Mouse (Mus musculus): Measurements from ENCODE around the gene Gigyf2. TPM values are rescaled to one million over a fixed set of nuclear protein-coding genes. Genes with fewer than 3 reads are reported as not detected.
"Not testable (repeated sequence)": the region's sequence is repeated elsewhere in the genome, so short reads cannot be mapped to it uniquely, and the experiment has no call there.

Gigyf2 gene
- total RNA-seq, 2 experiments from 2014 or later = 43.3 to 46.4 TPM

DNA sequence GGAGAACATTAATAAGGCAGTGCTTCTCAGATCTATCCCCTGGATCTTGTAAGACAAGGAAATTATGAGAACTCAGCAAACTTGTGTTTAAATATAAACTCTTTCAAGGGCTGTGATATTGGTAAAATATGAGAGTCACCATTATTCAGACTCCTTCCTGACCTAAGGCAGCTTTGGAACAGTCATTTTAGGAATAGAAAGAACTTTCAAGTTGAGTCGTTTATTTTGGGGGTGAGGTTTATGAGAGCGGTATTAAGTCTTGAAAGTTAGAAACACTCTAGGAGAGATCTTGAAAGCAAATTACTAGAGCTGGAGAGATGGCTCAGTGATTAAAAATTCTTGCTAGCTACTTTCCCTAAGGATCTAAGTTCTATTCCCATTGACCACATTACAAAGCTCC lies 108.3 kb downstream of the Gigyf2 start:
- intact Hi-C loops (cut with DNase I) = no loop called here
- DNase-seq = no peak

DNA sequence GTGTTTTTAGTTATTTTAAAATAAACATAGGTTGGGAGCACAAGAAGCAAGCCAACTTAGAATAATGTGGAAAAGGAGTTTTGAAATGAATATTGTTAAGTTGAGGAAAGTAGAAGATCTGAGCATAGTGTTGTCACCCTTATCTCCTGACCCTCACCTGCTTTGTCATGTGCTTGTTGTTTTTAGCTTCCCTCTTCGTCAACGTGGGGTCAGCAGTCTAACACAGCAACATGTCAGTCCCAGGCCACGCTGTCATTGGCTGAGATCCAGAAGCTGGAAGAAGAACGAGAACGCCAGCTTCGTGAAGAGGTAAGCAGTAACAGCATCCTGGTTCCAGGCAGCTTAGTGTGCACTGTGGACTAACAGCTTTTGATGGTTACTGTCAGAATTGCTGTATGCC lies 109.8 kb downstream of the Gigyf2 start:
- no peak for DNase-seq
- intact Hi-C loops (cut with DNase I) = no loop called here

DNA sequence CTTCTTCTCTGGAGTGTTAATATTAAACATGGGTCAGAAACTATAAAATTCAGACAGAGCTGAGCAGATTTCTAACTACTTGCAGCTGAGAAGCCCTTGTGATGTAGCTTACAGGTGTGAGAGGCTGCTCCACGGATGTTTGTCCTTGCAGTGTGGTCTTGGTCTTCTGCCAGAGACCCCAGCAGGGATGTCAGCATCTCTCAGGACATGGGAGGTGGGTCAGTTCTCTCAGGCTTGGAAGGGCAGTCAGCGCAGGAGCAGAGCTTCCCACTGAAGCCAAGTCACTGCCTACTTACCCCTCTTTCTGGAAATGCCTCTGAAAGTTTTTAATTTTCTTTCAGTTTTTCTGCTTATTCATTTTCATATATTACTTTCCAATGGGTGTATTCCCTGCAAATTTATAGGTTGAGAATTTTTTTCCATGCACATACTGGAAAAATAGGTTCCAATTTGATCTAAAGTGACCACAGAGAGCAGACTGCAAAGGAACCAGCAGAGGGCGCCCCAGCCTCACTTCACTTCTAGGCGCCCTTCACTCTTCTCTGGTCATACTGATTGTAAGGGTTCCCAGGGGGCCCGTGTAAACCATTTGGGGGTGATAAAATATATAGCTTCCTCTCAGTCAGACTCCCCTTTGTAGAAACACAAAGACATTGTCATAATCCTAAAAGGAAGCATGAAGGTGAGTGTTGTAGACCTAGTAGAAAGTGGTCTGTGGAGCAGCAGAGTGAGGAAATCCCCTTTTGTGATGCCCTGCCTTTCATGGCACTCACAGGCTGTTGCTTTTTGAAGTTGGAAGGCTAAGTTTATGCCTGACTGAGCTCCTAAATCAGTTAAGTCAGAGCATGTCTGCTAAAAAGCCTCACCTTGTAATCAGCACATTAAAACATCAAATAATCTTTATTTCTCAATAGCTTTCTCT lies 120.6 kb downstream of the Gigyf2 start:
- intact Hi-C loops (cut with DNase I) = loop anchor here (1.0 to 5.0 kb wide), 3 partner anchors 161 to 310 kb away; partner anchors contain the start of gene Atg16l1
- DNase-seq = peak; percentile 50 to 72

DNA sequence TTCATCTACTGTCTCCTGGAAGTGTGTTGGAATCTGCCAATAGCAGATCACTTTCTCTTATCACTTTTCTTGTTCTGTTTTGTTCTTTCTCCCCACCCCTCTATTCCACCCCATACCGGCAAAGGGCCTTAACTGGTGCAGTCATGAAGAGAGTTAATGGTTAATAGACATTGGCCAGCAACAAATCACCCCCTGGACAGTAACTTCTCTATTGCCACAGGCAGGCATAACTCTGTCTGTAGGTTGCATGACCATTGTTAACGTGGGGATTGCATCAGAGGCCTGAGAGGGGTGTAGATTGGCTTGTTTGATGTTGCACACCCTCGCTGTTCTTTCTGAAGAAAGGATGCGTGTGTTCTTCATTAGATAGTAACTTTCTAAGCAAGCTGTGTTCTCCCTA lies 122.6 kb downstream of the Gigyf2 start:
- no peak for DNase-seq
- intact Hi-C loops (cut with DNase I) = loop anchor here (2.0 to 5.0 kb wide), 2 partner anchors 271 to 308 kb away; partner anchors contain the start of gene Atg16l1

DNA sequence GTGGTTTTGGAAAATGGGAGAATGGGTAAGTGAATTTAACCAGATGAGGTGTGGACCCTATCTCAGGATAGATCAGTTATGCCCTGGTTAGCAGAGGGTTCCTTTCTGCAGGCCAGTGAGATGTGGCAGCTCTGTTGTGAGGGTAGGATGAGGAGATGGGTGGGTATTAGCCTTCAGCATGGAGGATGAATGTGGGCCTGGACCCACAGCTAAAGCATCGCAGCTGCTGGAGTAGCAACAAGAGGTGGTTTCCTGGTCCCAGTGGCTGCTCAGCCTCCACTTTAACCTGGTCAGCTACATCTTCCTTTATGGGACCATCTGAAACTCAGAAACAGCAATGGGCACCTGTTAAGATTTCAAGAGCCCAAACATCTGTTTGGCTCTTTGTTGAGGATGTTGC lies 129.6 kb downstream of the Gigyf2 start:
- DNase-seq = no peak
- intact Hi-C loops (cut with DNase I) = no loop called here

DNA sequence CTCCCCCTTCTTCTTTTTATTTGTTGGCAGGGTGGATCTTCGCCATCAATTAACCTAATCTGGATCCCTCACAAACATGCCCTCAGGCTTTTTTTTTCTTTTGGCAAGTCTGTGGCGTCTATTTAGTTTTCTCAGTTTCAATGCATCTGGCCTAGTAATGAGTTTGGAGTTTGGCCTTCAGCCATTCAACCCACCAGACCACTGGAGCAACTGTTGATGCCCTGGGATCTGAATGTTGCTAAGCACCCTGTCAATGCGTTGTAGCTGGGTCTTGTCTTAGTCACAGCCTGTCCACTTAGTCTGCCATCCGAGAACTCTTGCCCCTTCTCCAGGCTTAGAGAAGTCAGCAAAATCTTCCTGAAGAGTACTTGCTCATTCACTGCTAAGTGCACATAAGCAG lies 131.2 kb downstream of the Gigyf2 start:
- intact Hi-C loops (cut with DNase I) = no loop called here

DNA sequence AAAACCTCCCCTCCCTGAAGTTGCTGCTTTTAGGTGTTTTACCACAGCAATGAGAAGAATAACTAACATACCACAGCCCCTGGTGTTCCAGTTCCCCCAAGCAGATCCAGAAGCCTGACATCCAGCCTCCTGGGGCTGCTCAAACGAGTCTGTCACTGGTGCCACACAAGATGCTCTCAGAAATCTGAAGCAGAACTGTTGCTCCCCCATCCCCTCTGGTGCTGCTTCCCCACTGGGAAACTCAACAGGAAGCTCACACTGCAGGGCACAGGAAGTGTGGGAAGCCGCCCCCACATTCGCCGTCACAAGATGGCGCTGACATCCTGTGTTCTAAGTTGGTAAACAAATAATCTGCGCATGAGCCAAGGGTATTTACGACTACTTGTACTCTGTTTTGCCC lies 133.1 kb downstream of the Gigyf2 start:
- DNase-seq; intact Hi-C loops (cut with DNase I): not testable (repeated sequence)

More for the DNA sequence above, 131.2 kb downstream of the Gigyf2 start:
- no peak for DNase-seq

DNA sequence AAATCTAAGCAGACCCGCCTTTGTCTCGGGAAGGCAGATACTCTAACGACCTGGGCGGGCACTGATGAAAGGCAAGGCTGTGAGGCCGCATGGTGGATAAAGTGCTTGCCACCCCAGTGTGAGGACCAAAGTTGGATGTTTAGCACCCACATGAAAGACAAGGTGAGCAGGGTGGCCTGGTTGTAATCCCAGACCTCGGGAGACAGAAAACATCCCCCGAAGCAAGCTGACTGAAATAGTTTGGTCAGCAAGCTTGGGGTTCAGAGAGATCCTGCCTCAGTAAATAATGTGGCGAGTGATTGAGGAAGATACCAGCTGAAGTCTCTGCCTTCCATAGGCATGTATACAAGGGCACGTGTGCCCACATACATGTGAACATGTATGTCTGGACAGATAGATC lies 140.7 kb downstream of the Gigyf2 start:
- intact Hi-C loops (cut with DNase I) = no loop called here
- DNase-seq = no peak

DNA sequence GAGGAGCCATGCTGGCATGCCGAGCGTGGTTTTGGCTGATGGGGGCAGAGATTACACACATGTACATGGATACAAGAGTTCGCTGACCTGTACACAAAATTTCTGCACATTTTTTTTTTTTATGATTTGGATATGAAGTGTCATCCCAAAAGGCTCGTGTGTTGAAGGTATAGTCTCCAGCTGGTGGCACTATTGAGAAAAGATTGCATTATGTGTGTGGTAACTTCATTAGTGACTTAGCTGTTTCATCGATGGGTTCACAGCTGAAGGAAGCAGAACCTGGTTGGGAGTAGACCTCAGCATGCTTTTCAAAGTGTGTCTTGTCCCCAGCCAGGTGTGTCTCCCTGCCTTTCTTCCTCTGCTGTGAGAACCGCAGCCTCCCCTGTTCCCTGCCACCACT lies 141.5 kb downstream of the Gigyf2 start:
- intact Hi-C loops (cut with DNase I) = no loop called here
- no peak for DNase-seq

DNA sequence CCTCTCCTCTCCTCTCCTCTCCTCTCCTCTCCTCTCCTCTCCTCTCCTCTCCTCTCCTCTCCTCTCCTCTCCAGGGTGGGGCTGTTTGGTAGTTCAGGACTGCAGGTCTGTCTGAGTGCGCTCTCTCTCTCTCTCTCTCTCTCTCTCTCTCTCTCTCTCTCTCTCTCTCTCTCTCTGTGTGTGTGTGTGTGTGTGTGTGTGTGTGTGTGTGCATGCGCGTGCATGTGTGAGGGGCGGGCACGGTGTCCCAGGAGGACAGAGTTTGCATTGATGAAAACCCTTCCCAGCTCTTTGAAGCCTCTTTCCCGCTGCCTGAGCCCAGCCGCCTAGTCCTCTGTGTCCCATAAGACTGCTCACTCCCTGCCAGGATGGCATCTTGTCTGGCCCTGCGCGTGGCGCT lies 143.2 kb downstream of the Gigyf2 start, which contains the start of gene Snorc:
Gene Snorc, plus strand, starts transcription at position 301 of the 400 bp plus-strand sequence.
- intact Hi-C loops (cut with DNase I); DNase-seq: not testable (repeated sequence)

DNA sequence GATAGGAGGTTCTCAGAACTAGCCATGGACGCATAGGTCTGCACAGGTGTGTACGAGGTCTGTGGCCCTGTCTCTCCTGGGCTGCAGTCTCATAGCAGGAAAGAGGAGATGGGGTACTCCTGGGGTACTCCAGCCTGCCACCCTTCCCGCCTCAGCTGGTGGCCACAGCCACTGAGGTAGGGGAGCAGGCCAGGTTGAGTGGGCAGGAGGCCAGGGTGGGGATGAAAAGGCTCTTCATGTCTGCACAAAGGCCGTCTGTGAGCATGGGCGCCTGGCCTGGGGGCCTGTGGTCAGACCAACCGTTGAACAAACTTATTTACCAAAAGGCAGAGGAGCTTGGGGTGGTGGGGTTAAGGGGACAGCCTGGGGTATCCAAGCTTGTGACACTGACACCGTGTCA lies 145.1 kb downstream of the Gigyf2 start:
- intact Hi-C loops (cut with DNase I) = no loop called here

DNA sequence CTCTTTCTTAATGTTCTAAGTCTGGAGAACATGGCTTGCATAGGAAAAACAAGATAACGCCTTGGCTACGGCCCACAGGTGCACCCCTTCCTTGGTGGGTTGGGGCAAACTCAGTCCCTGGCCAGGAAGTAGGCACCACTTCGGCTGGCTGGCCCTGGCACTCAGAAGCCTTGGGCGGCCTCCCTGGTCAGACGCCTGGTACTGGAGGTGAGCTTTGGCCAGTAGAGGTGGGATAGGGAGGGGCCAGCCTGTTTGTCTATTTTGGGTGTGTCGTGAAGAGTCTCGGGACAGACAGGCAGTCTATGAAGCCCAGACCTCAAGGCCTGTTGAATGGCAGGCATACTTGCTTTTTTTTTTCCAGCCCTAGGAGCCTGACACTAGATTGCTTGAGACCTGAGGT lies 145.8 kb downstream of the Gigyf2 start:
- DNase-seq = peak; percentile 25 to 38

More for the DNA sequence above, 145.1 kb downstream of the Gigyf2 start:
- DNase-seq = no peak

DNA sequence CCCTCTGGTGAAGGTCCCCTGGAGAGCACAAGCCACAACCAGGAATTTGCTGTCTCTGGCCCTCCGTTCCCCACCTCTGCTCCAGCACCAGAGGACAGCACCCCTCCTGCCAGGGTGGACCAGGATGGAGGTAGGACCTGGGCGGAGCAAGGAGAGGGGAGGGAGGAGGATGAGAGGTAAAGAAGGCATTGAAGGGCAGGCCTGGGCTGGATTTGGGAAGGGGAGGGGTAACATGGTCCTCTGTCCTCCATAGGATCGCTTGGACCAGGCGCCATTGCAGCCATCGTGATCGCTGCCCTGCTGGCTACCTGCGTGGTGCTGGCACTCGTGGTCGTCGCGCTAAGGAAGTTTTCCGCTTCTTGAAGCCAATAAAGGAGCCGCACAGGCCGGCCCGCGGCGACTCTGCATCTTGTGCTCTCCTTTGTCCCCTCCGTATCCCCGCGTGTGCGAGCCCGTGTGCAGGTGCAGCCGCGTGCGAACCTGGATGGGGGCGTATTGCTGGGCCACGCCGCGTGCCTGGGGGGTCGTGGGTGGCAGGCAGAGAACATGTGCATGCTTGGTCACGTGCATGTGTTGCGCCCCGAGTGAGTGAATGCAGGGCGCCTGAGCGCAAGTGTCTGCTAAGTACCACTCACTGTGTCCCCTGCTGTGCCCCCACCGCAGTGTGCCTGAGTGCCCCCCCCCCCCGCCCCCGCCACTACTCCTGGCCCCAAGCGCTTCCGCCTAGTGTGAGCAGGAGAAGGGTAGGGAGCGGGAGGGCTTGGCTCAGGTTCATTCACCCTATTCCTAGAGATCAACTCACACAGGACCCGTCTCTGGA lies 148.5 kb downstream of the Gigyf2 start:
- DNase-seq = no peak
- intact Hi-C loops (cut with DNase I) = no loop called here

More for the DNA sequence above, 145.8 kb downstream of the Gigyf2 start:
- intact Hi-C loops (cut with DNase I) = no loop called here

DNA sequence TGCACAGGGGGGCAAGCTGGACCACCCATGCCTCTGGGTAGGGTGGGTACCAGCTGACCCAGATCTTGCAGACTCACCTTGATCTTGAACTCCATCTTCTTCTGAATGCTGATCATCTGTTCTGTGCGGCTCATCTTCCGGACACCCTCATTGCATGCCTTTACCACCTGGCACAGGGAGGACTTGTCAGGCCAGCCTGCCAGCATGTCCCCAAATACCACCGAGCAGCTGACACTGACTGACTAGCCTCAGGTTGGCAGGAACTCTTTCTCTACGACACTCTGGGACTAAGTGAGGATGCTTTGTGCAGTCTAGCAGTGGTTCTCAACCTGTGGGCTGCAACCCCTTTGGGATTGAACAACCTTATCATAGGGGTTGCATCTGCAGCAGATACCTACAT lies 155.7 kb downstream of the Gigyf2 start:
- no peak for DNase-seq

DNA sequence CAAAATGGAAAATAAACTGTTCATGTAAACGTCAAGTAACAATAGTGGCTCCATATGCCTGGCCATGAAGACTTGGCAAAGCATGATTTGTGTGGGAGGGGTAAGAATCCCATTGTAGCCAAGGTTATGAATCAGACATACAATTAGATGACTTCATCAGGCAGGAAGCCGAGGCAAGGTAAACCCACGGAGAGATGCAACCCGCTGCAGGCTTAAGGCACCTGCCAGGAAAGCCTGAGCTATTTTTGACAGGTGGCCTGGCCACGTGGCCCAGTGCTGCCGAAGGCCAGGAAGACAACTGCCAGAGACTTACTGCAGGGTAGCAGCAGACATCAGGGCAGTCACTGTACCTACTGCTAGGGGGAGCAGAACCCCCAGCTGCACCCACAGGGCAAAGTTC lies 159.6 kb downstream of the Gigyf2 start:
- DNase-seq = peak in 1 of 2 experiments; percentile 11
- intact Hi-C loops (cut with DNase I) = no loop called here

More for the DNA sequence above, 155.7 kb downstream of the Gigyf2 start:
- intact Hi-C loops (cut with DNase I) = no loop called here

DNA sequence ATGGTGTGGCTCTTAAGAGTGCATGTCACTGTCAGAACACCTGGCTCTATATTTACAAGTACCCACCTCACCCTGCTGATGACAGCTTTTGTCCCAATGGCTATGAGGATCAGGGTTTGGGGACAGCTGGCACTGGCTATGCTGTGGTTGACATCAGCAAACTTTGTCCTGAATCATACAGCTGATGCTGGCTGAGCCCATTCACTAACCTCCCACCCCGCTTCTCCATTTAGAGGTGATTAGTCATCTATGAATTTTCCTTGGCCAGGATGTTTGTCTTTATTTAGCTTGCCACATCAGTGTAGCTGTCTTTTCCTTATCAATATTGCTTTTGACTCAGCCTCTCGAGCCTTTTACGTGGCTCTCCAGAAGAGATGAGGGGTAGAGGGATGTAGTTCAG lies 165.5 kb downstream of the Gigyf2 start:
- DNase-seq = no peak
- intact Hi-C loops (cut with DNase I) = no loop called here

DNA sequence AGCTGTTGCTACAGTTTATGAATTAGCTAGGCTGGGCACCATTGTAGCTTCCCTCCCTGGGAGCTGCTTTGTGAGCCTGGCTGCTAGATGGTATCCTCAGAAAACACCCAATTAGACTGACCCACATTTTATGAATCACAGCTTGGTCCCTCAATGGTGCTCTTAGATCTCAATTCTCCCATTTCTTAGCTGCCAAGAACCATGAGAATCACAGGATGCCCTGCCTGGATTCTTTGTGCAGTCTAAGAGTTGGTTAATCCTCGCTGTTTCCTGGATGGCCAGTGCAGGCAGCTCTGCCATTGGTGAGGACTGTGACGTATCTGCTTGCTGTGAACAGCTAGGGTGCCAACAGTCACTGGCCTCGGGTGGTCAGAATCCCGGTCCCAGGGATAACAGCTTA lies 166.7 kb downstream of the Gigyf2 start:
- intact Hi-C loops (cut with DNase I) = no loop called here
- DNase-seq = no peak

Data from heart, postnatal 36 days (tissue).